Mouse (Mus musculus): Measurements from ENCODE around the gene Sgms2.

DNA sequence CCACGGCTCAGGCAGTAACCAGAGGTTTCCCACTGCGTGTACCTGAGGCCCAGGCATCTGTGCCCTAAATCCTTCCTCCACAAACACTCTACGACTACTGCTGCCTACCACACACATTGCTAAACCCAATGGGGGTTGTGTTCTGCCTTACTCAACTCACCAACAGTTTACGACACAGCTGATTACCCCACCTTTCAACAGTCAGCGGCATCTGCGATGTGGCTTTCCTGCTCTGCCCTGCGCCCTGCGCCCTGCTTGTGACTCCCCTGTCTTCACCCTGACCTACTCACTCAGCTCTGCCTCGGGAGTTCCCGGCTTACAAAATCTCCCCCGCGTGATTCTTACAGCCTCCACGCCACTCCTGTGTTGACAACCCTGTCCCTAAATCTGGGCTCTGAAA lies 16.7 kb downstream of the Sgms2 start:
- no peak for TF ChIP-seq POLR2A (IDR thresholded peaks at IDR 0.05; ENCODE audit: borderline replicate concordance, low read depth, low read length)
- TF ChIP-seq CTCF (IDR thresholded peaks at IDR 0.05; ENCODE audit: low read depth, low read length) = no peak
